Mouse (Mus musculus) forebrain, postnatal 0 days (tissue): ENCODE results near the gene Wdr45b. TPM values are rescaled to one million over a fixed set of nuclear protein-coding genes. Genes with fewer than 3 reads are reported as not detected.
"Not testable (repeated sequence)": the region's sequence is repeated elsewhere in the genome, so short reads cannot be mapped to it uniquely, and the experiment has no call there.

ENCODE experiments used
- ATAC-seq: fragments of 200-750 bp; cut with Nextera tagmentation; 2 replicates; pipeline ENCODE4 v1.8.0; 2017; ENCODE audit warnings: mild to moderate bottlenecking, moderate library complexity
- DNase-seq: peaks from one replicate; pipeline ENCODE4 v3.0.0-alpha.2; 2015
- H3K27ac ChIP-seq: fragments of 300-500 bp; sonication (generic); 2 replicates; pipeline ENCODE4 v1.5.1; 2014; ENCODE audit warnings: low read depth, mild to moderate bottlenecking, antibody characterized with exemption, low read length, moderate library complexity, mixed read lengths
- H3K27me3 ChIP-seq: fragments of 300-500 bp; sonication (generic); 2 replicates; pipeline ENCODE4 v1.6.1; 2014; ENCODE audit warnings: mild to moderate bottlenecking, low read length, mixed read lengths; ENCODE audit not compliant: insufficient read depth
- H3K36me3 ChIP-seq: fragments of 300-500 bp; sonication (generic); 2 replicates; pipeline ENCODE4 v1.6.1; 2014; ENCODE audit warnings: mild to moderate bottlenecking, moderate library complexity; ENCODE audit not compliant: insufficient read depth
- H3K4me1 ChIP-seq: fragments of 300-500 bp; sonication (generic); 2 replicates; pipeline ENCODE4 v1.6.1; 2014; ENCODE audit warnings: antibody characterized with exemption; ENCODE audit not compliant: insufficient read depth
- H3K4me2 ChIP-seq: fragments of 300-500 bp; sonication (generic); 2 replicates; pipeline ENCODE4 v1.6.1; 2014; ENCODE audit warnings: low read depth, mild to moderate bottlenecking, moderate library complexity
- H3K4me3 ChIP-seq: fragments of 300-500 bp; sonication (generic); 2 replicates; pipeline ENCODE4 v1.5.1; 2014; ENCODE audit warnings: low read depth, low read length, mixed read lengths
- H3K9ac ChIP-seq: fragments of 300-500 bp; sonication (generic); 2 replicates; pipeline ENCODE4 v1.6.1; 2014; ENCODE audit warnings: mild to moderate bottlenecking
- H3K9me3 ChIP-seq: fragments of 300-500 bp; sonication (generic); 2 replicates; pipeline ENCODE4 v1.6.1; 2016; ENCODE audit warnings: low read length
- CTCF ChIP-seq: sonication (generic); IDR thresholded peaks from 2 replicates; pipeline ENCODE4 v1.5.1; 2016; ENCODE audit warnings: antibody characterized with exemption, control low read depth, low read depth
- WGBS: fragments of 180-500 bp; shearing (Covaris S2); extraction: QIAGEN DNeasy Blood & Tissue Kit; methylation state at CpG from one replicate; pipeline ENCODE4 v1.1.7; 2014; 5-methylcytosine and 5-hydroxymethylcytosine counted together
- polyA plus RNA-seq: library from polyadenylated mRNA; unstranded; fragments of >200 nt; fragmentation: Nextera tagmentation; extraction: Ambion mirVana; gene quantifications from 2 replicates; pipeline ENCODE4 v1.2.1, GENCODE M21; 2015
- total RNA-seq: library from RNA; depleted of rRNA; stranded (reverse); fragments of >200 nt; gene quantifications from 2 replicates; pipeline ENCODE4 v1.2.3, GENCODE M21; 2014

Wdr45b gene
- total and polyA plus RNA-seq, 2 experiments from 2014 or later, result 71.6 to 92.6 TPM

DNA sequence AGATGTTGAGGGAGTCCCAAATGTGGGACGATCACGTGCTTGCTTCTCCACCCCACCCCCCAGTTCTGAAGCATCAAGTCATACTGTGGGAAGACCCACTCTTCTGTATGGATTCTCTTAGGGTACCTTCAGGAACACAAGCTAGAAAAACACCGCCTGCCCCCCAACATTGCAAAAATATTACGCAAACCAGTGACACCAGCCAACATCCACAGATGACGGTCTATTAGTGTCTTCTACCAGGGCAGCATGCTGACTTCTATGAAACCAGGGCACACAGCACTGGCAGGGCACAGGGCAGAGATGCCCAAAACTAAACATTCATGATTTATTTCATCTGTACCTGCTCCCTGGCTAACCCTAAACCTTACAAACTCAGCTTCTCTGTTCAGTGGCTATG, 27.6 kb downstream of the Wdr45b start:
- no peak for DNase-seq
- Histone ChIP-seq H3K9me3 (no peaks in the 10 kb centered on the region), H3K4me2 (no peak overlapping the region), H3K4me1 (no peaks in the 10 kb centered on the region), H3K4me3 (no peak overlapping the region), H3K36me3 (peaks cover 42% of the 10 kb centered on the region), H3K27ac (no peak overlapping the region), H3K27me3 (no peaks in the 10 kb centered on the region), H3K9ac (no peak overlapping the region)
- ATAC-seq, result no peak
- TF ChIP-seq CTCF, result no peak
- over 99% methylated on average over 5 of the region's 5 CpGs for WGBS

DNA sequence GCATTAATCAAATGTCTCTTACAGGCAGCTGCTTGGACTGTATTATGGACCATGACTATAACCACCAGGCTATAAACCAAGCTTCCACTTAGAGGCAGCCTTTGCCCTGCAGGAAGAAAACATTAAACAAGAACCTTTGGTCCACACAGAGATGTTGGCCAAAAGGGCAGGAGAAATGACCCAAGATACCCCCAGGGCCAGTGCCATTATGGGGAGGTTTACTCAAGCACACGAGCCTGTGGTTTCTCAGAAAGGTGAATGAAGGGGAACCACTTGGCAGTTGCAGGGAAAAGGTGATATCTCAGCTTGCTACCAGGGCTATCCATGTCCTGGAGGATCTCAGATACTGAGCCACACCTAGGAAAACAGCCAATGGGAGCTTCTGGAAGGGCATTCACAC, 28.2 kb downstream of the Wdr45b start:
- no peak for DNase-seq
- no peak for ATAC-seq
- Histone ChIP-seq H3K9me3 (no peaks in the 10 kb centered on the region), H3K4me1 (no peaks in the 10 kb centered on the region), H3K27me3 (no peaks in the 10 kb centered on the region), H3K9ac (no peak overlapping the region), H3K4me3 (no peak overlapping the region), H3K4me2 (no peak overlapping the region), H3K27ac (no peak overlapping the region), H3K36me3 (peaks cover 42% of the 10 kb centered on the region)
- TF ChIP-seq CTCF, result no peak
- 86% methylated on average over 1 of the region's 1 CpGs for WGBS

GRCm38 (mm10) chr11:121307712-121308111, 46.5 kb downstream of the Wdr45b start:
- DNase-seq, H3K9me3 ChIP-seq, H3K9ac ChIP-seq, ATAC-seq, H3K4me1 ChIP-seq, H3K4me2 ChIP-seq, H3K27ac ChIP-seq, H3K4me3 ChIP-seq, H3K27me3 ChIP-seq: not testable (repeated sequence)
- H3K36me3 ChIP-seq, result peaks cover 54% of the 10 kb centered on the region
- 93% methylated on average over 6 of the region's 6 CpGs for WGBS

- no peaks in the 10 kb centered on the region for H3K27me3 ChIP-seq
- no peak for ATAC-seq
- H3K27ac ChIP-seq, result no peak overlapping the region
- no peak for DNase-seq
- TF ChIP-seq CTCF, result no peak
- H3K4me3 ChIP-seq, result no peak overlapping the region
- no peak overlapping the region for H3K9ac ChIP-seq
- H3K9me3 ChIP-seq, result no peaks in the 10 kb centered on the region
- H3K4me1 ChIP-seq, result no peaks in the 10 kb centered on the region
- WGBS, result 93% methylated on average over 8 of the region's 8 CpGs
- no peak overlapping the region for H3K4me2 ChIP-seq
- H3K36me3 ChIP-seq, result peaks cover 65% of the 10 kb centered on the region
Measured at GRCm38 (mm10) chr11:121306608-121307007, 47.6 kb downstream of the Wdr45b start.

DNA sequence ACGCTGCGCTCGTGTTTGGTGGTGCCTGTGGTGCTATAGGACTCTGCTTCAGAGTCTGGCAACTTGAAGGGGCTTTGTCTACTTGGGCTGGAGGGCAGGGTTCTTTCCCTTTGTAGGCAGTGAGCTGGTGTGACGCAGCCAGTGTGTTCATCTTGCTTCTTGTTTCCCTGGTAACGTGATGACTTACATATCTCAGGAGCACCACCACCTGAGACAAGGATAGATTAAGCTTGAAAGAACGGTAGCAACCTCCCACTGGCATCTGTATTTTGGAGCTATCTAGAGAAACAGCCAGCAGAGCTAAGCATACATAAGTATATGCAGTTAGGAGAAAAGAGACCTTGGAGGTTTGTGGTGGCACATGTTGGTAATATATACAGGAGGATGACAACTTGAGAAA, 48.9 kb downstream of the Wdr45b start:
- TF ChIP-seq CTCF, result no peak
- Histone ChIP-seq H3K4me3 (no peak overlapping the region), H3K9me3 (no peaks in the 10 kb centered on the region), H3K9ac (no peak overlapping the region), H3K27ac (no peak overlapping the region), H3K4me1 (no peaks in the 10 kb centered on the region), H3K4me2 (no peak overlapping the region), H3K36me3 (peaks cover 70% of the 10 kb centered on the region), H3K27me3 (no peaks in the 10 kb centered on the region)
- DNase-seq, result no peak
- no peak; the same call in 1 of the 2 replicates for ATAC-seq
- 85% methylated on average over 6 of the region's 6 CpGs for WGBS

- H3K27me3 ChIP-seq, result no peaks in the 10 kb centered on the region
- H3K36me3 ChIP-seq, result peaks cover 72% of the 10 kb centered on the region
- ATAC-seq, result no peak
- H3K9me3 ChIP-seq, result no peaks in the 10 kb centered on the region
- H3K9ac ChIP-seq, result no peak overlapping the region
- no peak overlapping the region for H3K27ac ChIP-seq
- H3K4me2 ChIP-seq, result no peak overlapping the region
- 90% methylated on average over 9 of the region's 9 CpGs for WGBS
- no peak overlapping the region for H3K4me3 ChIP-seq
- TF ChIP-seq CTCF, result no peak
- H3K4me1 ChIP-seq, result no peaks in the 10 kb centered on the region
- no peak for DNase-seq
Measured at GRCm38 (mm10) chr11:121300265-121300664, 54.0 kb downstream of the Wdr45b start.

- no peak for DNase-seq
- Histone ChIP-seq H3K9me3 (no peaks in the 10 kb centered on the region), H3K27me3 (no peaks in the 10 kb centered on the region), H3K4me2 (no peak overlapping the region), H3K4me1 (no peaks in the 10 kb centered on the region), H3K36me3 (peaks cover 69% of the 10 kb centered on the region), H3K4me3 (no peak overlapping the region), H3K27ac (no peak overlapping the region), H3K9ac (no peak overlapping the region)
- 89% methylated on average over 8 of the region's 8 CpGs for WGBS
- TF ChIP-seq CTCF, result no peak
- ATAC-seq, result no peak
Measured at GRCm38 (mm10) chr11:121298493-121298892, 55.8 kb downstream of the Wdr45b start.

GRCm38 (mm10) chr11:121294771-121295170, 59.5 kb downstream of the Wdr45b start:
- H3K36me3 ChIP-seq, result peaks cover 61% of the 10 kb centered on the region
- H3K27ac ChIP-seq, result no peak overlapping the region
- H3K9me3 ChIP-seq, result no peaks in the 10 kb centered on the region
- no peak overlapping the region for H3K4me2 ChIP-seq
- no peaks in the 10 kb centered on the region for H3K27me3 ChIP-seq
- H3K4me1 ChIP-seq, result no peaks in the 10 kb centered on the region
- no peak for ATAC-seq
- TF ChIP-seq CTCF, result no peak
- no peak for DNase-seq
- no peak overlapping the region for H3K4me3 ChIP-seq
- no peak overlapping the region for H3K9ac ChIP-seq
- 93% methylated on average over 5 of the region's 5 CpGs for WGBS
